Mouse (Mus musculus): ENCODE data around the gene Sult6b1. TPM values are rescaled to one million over a fixed set of nuclear protein-coding genes. Genes with fewer than 3 reads are reported as not detected.

Sult6b1 gene
- polyA plus RNA-seq (2014; fragmentation: Illumina TruSeq; extraction: RNeasy Lipid Tissue Mini Kit (QIAGEN cat#74804); ENCODE audit: low read depth, low replicate concordance): not detected

DNA sequence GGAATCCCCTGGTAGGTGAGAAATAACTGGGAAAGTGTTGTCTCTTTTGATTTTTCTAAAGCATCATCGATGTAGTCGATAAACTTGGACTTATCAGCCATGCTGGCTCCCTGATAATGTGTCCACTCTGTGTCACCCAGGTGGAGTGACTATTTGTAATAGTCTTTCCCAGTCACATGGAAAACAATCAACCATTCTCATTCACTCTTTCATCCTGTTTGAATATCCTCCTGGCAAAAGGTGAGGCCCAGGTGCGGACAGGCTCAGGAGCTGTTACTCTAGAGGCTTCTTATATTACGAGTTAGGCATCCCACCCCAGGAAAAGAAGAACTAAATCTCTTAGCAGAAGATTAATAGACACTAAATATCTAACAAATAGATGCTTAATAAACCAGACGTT, at the start of gene Sult6b1:
Gene Sult6b1, minus strand, starts transcription at position 101 of the 400 bp plus-strand sequence.

DNA sequence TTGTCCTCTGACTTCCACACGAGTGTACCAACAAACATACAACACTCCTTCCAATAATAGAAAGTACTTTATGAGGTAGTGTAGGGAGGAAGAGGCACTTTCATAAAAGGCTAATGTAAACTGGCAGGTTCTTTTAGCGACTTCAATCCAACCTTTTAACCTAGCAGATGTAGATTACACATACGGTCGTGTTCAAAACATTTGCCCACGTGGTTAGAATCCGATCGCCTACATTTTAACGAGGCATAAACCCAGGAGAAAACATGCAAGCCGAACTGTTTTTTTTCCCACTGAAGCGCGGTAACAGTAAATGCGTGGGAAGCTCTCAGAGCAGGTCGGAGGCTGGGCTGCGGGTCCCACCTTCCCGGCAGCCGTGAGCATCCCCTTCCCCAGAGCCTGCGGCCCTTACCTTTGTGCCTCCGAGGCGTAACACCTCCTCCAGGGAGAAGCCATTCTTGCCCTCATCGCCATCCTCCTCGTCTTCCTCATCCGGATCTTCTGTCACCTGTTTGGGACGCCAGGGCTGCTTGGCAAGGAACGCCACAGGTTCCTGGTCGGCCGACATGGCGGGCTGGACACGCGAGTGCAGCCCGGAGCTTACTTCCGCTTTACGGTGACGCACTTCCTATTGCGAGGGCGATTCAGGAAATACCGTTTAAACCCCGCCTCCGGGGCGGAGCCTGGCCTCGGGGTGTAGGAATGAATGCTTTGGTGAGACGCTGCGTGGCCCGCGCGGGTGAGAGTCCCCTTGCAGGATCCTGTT, 29.9 kb upstream of the Sult6b1 start, which contains the start of the genes Cebpz and Ndufaf7:
Gene Cebpz, minus strand, starts transcription at position 601 of the 763 bp plus-strand sequence.
Gene Ndufaf7, plus strand, starts transcription at position 671 of the 763 bp plus-strand sequence.

DNA sequence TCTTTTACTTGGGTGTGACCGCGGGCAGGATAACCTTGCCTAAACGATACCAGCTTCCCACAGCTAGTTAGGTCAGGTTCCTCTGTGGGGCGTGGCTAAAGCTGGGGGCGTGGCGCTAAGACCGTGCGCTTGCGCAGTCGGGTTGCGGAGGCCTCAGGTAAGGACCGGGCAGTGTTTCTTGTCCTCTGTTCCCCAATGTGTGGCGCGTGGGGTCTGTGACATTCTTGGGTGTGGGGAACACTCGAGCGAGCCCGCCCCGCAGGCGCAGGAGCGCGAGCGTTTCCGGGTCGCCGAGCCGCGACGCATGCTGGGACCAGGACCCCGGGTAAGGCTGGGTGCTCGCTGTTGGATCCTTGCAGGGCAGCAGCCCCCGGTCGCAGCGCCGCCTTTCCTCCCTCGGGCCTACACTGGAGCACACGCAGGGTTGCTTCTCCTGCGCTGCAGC, 9.6 kb upstream of the Sult6b1 start, which contains the start of gene Cebpzos:
Gene Cebpzos, plus strand, starts transcription at position 132 of the 445 bp plus-strand sequence.

DNA sequence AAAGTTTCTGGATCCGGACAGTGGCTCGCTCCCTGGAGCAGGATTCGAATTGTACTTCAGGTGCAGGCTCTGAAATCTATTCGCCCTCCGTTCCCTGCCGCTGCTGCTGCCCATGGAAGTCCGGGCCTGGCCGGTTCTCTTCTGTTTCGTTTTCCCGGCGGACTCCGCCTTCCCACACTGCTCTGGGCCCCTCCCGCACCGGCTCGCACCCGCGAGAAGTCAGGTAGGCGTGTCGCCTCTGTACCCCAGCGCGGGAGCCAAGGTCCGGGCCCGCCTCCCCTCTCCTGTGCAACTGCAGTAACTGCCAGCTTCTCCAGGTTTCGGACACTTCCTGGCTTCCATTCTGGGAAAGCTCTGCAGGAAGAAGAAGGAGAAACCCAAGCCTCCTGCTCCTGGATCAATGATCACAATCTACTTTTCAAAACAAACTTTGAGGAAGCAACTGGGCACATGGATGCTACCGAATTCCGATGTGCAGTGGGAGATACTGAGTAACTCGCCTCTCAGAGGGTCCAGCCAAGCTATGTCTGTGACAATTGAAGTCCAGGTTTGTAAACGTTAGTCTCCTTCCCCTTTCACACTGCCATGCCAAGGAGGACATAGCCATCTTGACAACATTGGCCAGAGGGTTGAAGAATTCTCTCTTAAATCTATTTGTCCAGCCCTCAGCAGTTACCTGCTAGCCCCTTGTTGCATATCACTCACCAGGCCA, 24.2 kb downstream of the Sult6b1 start, which contains the start of gene Eif2ak2:
Gene Eif2ak2, minus strand, starts transcription at position 173 of the 712 bp plus-strand sequence.

DNA sequence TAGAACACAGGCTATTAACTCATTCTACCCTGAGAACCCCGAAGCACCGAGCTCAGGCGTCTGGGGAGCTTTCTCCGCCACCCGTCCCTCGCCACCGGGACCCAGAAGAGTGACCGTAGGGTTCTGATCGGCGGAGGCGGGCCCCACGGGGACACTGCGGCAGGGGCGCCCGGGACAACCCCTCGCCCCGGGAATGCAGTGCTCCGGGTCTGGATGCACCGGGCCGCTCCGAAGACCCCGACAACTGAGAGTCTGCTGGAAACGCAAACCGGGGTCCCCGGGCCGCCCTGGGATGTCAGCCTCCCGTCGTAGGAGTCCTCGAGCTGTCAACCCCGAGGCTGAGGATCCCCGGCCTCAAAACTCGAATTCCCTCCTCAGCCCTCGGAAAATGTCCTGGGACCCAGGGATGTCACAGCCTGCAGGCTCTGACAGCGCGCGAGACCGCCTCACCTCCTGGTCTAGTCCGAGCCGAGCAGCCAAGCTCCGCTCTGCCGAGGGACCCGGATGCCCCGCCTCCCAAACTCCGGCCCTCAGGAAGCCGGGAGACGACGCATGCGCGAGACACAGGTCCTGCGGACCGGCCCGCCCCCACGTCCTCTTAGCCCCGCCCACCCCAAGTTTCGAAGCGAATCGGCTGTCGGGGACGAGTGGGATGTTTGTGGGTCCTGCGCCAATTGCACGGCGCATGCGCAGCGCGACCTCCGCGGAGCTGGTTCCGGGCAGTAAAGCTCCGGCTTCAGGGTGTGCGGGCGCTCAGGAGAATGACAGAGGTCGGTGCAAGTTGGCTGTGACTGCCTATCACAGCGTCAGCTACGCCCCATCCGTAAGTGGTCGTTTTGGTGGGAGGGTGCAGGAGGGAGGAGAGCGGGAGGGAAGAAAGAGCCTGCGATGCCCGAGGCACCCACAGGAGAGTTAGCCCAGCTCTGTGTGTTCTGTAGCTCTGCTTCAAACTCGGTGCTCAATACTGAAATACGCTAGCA, 71.6 kb downstream of the Sult6b1 start, which contains the start of the genes Heatr5b and Gpatch11:
Gene Heatr5b, minus strand, starts transcription at position 509 of the 980 bp plus-strand sequence.
Gene Gpatch11, plus strand, starts transcription at position 712 of the 980 bp plus-strand sequence.

Other genes with a start within 250 kb of the Sult6b1 start
- gene Strn, start 169.8 kb downstream of the Sult6b1 start, polyA plus RNA-seq (2014; fragmentation: Illumina TruSeq; extraction: RNeasy Lipid Tissue Mini Kit (QIAGEN cat#74804); ENCODE audit: low read depth, low replicate concordance): 10.1 TPM
- gene Heatr5b, start 71.6 kb downstream of the Sult6b1 start, polyA plus RNA-seq (2014; fragmentation: Illumina TruSeq; extraction: RNeasy Lipid Tissue Mini Kit (QIAGEN cat#74804); ENCODE audit: low read depth, low replicate concordance): 17.4 TPM
- gene Gpatch11, start 71.4 kb downstream of the Sult6b1 start, polyA plus RNA-seq (2014; fragmentation: Illumina TruSeq; extraction: RNeasy Lipid Tissue Mini Kit (QIAGEN cat#74804); ENCODE audit: low read depth, low replicate concordance): 23.4 TPM
- 15.6 TPM for gene Eif2ak2, start 24.4 kb downstream of the Sult6b1 start, polyA plus RNA-seq (2014; fragmentation: Illumina TruSeq; extraction: RNeasy Lipid Tissue Mini Kit (QIAGEN cat#74804); ENCODE audit: low read depth, low replicate concordance)
- 45.8 TPM for gene Cebpzos, start 9.5 kb upstream of the Sult6b1 start, polyA plus RNA-seq (2014; fragmentation: Illumina TruSeq; extraction: RNeasy Lipid Tissue Mini Kit (QIAGEN cat#74804); ENCODE audit: low read depth, low replicate concordance)
- gene Cebpz, start 30.1 kb upstream of the Sult6b1 start, polyA plus RNA-seq (2014; fragmentation: Illumina TruSeq; extraction: RNeasy Lipid Tissue Mini Kit (QIAGEN cat#74804); ENCODE audit: low read depth, low replicate concordance): 16.5 TPM
- 25.8 TPM for gene Ndufaf7, start 30.1 kb upstream of the Sult6b1 start, polyA plus RNA-seq (2014; fragmentation: Illumina TruSeq; extraction: RNeasy Lipid Tissue Mini Kit (QIAGEN cat#74804); ENCODE audit: low read depth, low replicate concordance)
- 14.9 TPM for gene Prkd3, start 113.8 kb upstream of the Sult6b1 start, polyA plus RNA-seq (2014; fragmentation: Illumina TruSeq; extraction: RNeasy Lipid Tissue Mini Kit (QIAGEN cat#74804); ENCODE audit: low read depth, low replicate concordance)
- 9.3 TPM for gene Qpct, start 144.9 kb upstream of the Sult6b1 start, polyA plus RNA-seq (2014; fragmentation: Illumina TruSeq; extraction: RNeasy Lipid Tissue Mini Kit (QIAGEN cat#74804); ENCODE audit: low read depth, low replicate concordance)

Measured in adipose tissue, adult 10 weeks (tissue).